Mouse (Mus musculus) heart, postnatal 14 days (tissue): ENCODE data around the gene Actr10. TPM values are rescaled to one million over a fixed set of nuclear protein-coding genes. Genes with fewer than 3 reads are reported as not detected.

Experiments
- DNase-seq, 2 experiments: peaks; one replicate each; pipeline ENCODE4 v3.0.0; 2021 to 2022
- intact Hi-C: fragments of 180-260 bp; cut with DNase I; formaldehyde crosslinking; loops from one replicate; pipeline ENCODE4 v1.15.1; 2025
- total RNA-seq, 2 experiments: library from RNA; stranded (reverse); gene quantifications; 2 replicates each; pipeline ENCODE4 v1.2.3; 2021

Gene Actr10
- total RNA-seq, 2 experiments from 2014 or later, result 136 to 141 TPM

- DNase-seq, result no peak
- intact Hi-C loops, result no loop called here
Measured at GRCm38 (mm10) chr12:70946585-70947256, 9.1 kb downstream of the Actr10 start.

- no peak for DNase-seq
- intact Hi-C loops, result no loop called here
Measured at GRCm38 (mm10) chr12:70958640-70959039, 21.0 kb downstream of the Actr10 start.

DNA sequence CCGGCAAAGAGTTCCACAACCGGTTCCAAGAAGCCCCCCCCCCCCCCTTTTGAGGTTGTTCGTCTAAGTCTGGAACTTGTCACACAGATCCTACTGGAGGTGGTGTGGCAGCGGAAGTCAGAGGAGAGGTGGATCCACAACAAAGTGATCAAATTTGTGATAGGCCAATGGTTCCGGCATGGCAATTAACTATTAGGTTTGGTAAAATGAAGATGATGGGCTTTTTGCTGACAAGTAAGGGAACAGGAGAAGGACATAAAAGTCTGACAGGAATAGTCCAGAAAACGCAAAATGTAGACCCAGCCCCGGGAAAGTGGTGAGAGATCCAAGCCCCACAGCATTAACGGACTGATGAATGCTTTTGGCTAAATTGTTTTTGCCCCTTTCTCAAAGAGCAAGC, 29.9 kb downstream of the Actr10 start:
- intact Hi-C loops, result loop anchor here (5.0 kb wide), 1 partner anchor 85 kb away; no protein-coding TSS in a partner anchor
- DNase-seq, result no peak

DNA sequence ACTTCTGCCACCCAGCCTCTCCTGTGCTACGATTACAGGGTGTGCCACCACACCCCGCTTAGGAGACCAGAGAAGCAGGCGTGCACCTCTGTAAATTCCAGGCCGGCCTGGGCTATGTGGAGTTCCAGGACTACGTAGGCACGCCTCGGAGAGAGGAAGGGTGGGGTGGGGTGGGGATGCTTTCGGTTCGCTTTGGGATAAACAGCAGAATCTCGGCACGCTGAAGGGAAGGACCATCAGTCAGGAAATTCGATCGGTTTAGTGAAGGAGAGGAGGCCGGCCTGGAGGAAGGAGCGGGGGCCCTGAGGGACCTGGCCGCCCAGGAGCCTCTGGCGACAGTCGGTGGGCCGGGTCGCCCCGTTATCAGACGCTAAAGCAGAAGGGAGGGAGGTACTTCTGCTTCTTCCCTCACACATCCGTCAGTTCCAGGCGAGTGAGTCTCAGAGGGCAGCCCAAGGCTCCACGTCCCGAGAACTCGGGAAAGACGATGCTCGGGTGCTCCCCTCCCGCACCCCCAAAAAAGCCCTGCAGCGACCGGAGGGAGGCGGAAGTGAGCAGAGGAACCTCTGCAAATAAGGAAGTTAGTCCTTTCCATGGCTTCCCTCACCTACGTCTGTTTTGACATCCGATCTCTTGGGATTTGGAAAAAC, 30.6 kb downstream of the Actr10 start:
- peak; percentile 82 to 83 for DNase-seq
- intact Hi-C loops, result loop anchor here (2.0 to 5.0 kb wide), 2 partner anchors 49 to 84 kb away; no protein-coding TSS in a partner anchor

GRCm38 (mm10) chr12:70968791-70969307, 31.2 kb downstream of the Actr10 start:
- intact Hi-C loops, result loop anchor here (2.0 to 5.0 kb wide), 2 partner anchors 48 to 83 kb away; no protein-coding TSS in a partner anchor
- DNase-seq, result peak; percentile 82 to 88

DNA sequence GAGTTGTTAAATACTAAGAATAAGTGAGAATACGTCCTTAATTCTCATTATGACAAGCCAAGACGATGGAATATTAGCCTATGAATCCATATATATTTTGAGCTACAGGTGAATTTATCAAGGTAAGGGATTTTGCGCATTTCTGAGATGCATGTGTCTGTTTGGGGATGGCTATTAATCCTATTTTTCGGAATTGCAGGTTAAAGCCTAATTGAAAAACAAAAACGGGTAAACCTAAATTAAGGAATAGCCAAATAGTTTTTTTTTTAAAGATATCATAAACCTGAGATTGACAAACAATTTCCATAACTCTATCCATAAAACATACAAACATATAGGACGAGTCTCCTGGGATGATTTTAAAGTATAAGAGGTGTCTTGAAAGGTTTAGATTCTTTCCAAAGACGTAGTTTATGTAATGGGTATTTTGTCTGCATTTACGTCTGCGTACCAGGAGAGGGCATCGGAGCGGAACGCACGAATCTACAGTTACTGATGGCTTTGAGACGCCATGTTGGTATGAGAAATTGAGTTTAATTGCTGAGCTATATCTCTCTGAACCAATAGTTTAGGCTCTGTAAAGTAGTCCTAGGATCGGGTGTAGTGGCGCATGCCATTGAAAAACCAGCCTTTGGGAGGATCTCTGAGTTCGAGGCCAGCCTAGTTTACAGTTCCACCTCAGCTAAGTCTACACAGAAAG, 32.0 kb downstream of the Actr10 start:
- intact Hi-C loops, result loop anchor here (2.0 to 5.0 kb wide), 3 partner anchors 47 to 168 kb away; partner anchors contain the start of genes 2700049A03Rik and Timm9
- peak; percentile 52 to 54 for DNase-seq

DNA sequence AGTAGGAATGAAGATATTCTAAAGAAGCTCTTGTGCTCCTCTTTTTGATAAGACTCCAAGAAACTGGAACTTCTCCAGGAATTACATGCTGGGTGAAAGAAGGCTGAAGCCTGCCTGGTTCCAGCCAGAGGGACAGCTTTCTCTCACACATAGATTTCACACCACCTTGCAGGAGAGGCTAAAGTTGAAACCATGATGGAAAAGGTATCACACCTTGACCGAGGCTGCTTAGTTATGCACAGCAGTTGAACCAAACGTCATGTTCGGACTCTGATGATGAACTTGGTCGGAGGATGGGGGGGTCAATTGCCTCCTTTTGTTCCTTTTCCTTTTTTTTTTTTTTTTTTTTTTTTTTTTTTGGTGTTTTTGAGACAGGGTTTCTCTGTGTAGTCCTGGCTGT, 36.2 kb downstream of the Actr10 start:
- intact Hi-C loops, result loop anchor here (5.0 kb wide), 1 partner anchor 163 kb away; the partner anchor contains the start of genes 2700049A03Rik and Timm9
- no peak for DNase-seq

GRCm38 (mm10) chr12:70974441-70975266, 37.0 kb downstream of the Actr10 start, which contains the start of gene Psma3:
Gene Psma3, plus strand, starts transcription at chr12:70974621.
- intact Hi-C loops, result loop anchor here (5.0 kb wide), 1 partner anchor 163 kb away; the partner anchor contains the start of genes 2700049A03Rik and Timm9

DNA sequence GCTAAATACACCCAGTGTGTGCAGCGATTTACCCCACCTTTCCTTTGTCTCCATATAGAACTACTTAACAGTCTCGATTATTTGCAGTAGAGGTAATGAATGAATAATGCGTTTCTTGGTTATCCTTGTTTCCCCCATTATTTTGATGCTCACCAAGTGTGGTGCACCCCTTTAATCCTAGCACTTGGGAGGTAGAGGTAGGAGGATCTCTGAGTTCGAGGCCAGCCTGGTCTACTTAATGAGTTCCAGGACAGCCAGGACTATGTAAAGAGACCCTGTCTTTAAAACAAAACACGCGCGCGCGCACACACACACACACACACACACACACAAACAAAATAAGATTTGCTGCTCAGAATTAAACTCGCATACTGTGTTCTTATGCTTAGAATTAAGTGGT, 37.7 kb downstream of the Actr10 start:
- DNase-seq, result no peak
- intact Hi-C loops, result no loop called here

More at GRCm38 (mm10) chr12:70974441-70975266, 37.0 kb downstream of the Actr10 start, which contains the start of gene Psma3:
- peak; percentile 89 to 91 for DNase-seq

DNA sequence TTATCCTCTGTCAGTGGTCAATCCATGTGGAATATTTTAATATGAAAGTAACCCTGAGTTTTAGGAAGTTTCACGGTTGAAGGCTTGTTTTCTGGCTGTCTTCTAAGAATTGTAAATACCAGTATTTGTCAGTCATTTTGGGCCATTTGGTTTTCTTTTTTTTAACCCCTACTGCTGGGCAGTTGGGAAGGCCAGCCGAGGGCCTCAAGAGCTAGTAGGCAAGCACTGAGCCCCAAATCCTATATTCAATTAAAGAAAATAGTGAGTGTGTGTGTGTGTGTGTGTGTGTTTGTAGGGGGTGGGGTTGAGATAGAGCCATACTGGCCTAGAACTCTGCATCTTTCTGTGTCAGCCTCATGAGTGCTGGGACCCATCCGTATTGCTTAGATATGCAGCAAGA, 38.2 kb downstream of the Actr10 start:
- intact Hi-C loops, result no loop called here
- DNase-seq, result no peak

DNA sequence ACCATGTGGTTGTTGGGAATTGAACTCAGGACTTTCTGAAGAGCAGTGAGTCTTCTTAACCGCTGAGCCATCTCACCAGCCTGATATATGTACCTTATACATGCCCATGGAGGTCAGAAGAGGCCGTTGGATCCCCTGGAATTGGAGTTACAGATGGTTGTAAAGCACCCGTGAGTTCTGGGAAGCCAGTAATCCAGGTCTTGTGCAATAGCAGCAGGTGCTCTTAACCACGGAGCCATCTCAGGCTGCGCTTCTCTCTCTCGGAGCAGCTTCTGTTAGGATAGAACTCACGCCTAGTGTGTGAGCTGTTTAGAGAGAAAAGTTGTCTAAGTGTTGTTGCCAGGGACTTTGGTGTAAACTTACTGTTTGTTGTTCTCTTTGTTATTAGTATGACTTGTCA, 40.7 kb downstream of the Actr10 start:
- DNase-seq, result no peak
- intact Hi-C loops, result no loop called here

DNA sequence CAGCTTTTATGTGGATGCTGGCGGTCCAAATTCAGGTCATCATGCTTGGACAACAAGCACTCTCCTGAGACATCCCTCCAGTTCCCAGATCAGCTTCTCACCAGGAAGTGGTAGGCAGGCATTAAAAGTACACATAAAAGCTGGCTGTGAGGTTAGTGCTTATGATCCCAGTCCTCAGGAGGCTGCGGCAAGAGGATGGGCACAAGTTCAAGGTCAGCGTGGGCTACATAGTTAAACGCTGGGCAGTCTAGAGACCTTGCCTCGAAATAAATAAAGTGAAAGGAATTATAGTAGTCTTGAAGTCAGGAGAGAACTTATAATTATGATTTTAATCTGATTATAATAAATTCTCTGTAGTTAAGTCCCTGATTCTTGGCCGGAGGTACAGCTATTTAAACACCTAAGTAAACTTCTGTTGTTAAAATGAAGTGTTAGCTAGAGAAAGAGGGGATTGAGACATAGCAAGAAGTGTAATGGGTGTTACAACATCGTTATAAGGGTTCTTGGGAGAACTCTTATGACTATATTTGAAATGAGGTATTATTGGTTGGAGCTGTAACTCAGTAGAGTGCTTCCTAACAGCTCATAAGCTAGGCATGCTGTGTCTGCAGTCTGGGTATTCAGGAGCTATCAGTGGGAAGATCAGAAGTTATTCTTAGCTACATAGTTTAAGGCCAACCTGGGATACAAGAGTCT, 47.3 kb downstream of the Actr10 start:
- DNase-seq, result no peak
- intact Hi-C loops, result no loop called here

DNA sequence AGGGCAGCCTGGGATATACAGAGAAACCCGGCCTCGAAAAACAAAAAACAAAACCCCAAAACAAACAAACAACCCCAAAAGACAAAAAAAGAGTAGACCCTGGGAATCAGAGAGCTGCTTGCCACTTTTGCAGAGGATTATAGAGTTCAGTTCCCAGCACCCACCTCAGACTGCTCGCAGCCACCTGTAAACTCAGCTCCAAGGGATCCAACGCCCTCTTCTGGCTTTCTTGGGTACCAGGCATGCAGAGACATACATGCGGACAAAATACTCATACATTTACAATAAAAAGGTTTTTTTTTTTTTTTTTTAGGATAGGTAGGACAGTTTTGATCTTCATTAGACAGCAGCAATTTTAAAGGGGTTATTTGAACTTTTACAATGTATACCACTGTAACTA, 59.6 kb downstream of the Actr10 start:
- no peak for DNase-seq
- intact Hi-C loops, result no loop called here

GRCm38 (mm10) chr12:70999423-70999903, 61.8 kb downstream of the Actr10 start:
- DNase-seq, result peak; percentile 43 to 58
- intact Hi-C loops, result no loop called here

- DNase-seq, result no peak
- intact Hi-C loops, result no loop called here
Measured at GRCm38 (mm10) chr12:71000344-71000743, 62.7 kb downstream of the Actr10 start.

- no peak for DNase-seq
- intact Hi-C loops, result no loop called here
Measured at GRCm38 (mm10) chr12:71001456-71001855, 63.8 kb downstream of the Actr10 start.

GRCm38 (mm10) chr12:71003760-71004426, 66.2 kb downstream of the Actr10 start:
- intact Hi-C loops, result no loop called here
- DNase-seq, result no peak

DNA sequence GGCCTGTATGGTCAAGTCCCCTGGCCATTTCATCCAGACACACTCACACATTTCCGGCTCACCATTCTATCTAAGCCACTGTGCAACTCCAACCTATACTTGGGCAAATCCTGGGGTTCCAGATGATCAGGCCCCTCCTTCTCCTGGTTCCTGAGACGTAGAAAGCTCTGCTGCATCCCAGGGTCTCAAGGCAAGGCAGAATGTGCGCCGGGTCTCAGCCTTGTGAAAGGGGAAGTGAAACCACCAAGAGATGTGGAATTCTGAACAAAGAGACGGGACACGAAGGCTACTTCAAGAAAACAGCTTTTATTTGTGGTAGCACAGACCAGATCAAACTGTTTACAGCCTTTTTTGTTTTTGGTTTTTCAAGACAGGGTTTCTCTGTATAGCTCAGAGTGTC, 68.5 kb downstream of the Actr10 start:
- intact Hi-C loops, result no loop called here
- no peak for DNase-seq

DNA sequence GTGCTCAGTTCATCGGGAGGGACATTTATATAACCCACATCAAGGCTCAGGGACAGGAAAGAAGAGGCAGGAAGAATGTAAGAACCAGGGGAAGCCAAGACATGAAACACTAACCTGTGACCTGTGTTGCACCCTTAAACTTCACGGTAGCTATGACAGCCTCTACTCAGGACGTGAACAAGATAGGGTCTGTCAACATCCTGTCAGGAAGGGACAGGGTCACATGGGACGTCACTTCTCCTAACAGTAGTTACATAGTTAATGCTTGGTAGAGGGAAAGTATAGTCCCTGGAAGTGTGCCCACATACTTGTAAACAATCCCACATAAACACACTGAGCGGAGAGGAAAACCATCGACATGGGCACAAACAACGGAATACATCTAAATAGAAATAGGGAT, 69.2 kb downstream of the Actr10 start:
- intact Hi-C loops, result no loop called here
- DNase-seq, result no peak
